Comparison of ENCODE assay signal across 8 mouse cellular contexts in genomic region chr9:21184733-21185132, GRCm38 (mm10). TPM values are rescaled to one million over a fixed set of nuclear protein-coding genes. Genes with fewer than 3 reads are reported as not detected.
A peak's percentile ranks its signal among the peaks of the same experiment; 100 is the strongest.
DNase-seq lines count a peak whose midpoint lies in the region; ATAC-seq lines count a peak whose summit lies in the region.

No protein-coding gene starts in this region.

- peak overlapping the region; percentile 73 for H3K4me2 ChIP-seq in heart, embryonic 15.5 days

- no peaks in the 10 kb centered on the region for H3K9me3 ChIP-seq in heart, embryonic 15.5 days (replicated peaks)
- no peaks in the 10 kb centered on the region for H3K9me3 ChIP-seq in limb, embryonic 10.5 days (replicated peaks)

- peak overlapping the region; percentile 58; the same call in 1 of the 2 replicates for H3K9ac ChIP-seq in heart, embryonic 15.5 days

- no peaks in the 10 kb centered on the region for H3K27me3 ChIP-seq in heart, embryonic 15.5 days
- H3K27me3 ChIP-seq in limb, embryonic 10.5 days (ENCODE audit: low read depth, poor library complexity, severe bottlenecking): peaks cover 53% of the 10 kb centered on the region

- H3K36me3 ChIP-seq in heart, embryonic 15.5 days: no peaks in the 10 kb centered on the region
- no peaks in the 10 kb centered on the region for H3K36me3 ChIP-seq in limb, embryonic 10.5 days

- WGBS in heart, embryonic 15.5 days: 29% methylated on average over 2 of the region's 2 CpGs
- WGBS in limb, embryonic 10.5 days: 44% methylated on average over 2 of the region's 2 CpGs

- H3K4me3 ChIP-seq in heart, embryonic 15.5 days: peak overlapping the region; percentile 56
- 0 out of 2 replicates have a peak overlapping the region, but pooled peaks have one; percentile 45 for H3K4me3 ChIP-seq in limb, embryonic 10.5 days

- peak overlapping the region; percentile 67 for H3K27ac ChIP-seq in heart, embryonic 15.5 days
- no peak overlapping the region for H3K27ac ChIP-seq in limb, embryonic 10.5 days

- no peak for ATAC-seq in heart, embryonic 15.5 days (replicated peaks; ENCODE audit: insufficient number of reproducible peaks, insufficient read depth, low FRiP score, low read depth)

- peaks cover 38% of the 10 kb centered on the region for H3K4me1 ChIP-seq in heart, embryonic 15.5 days (replicated peaks)
- peaks cover 38% of the 10 kb centered on the region for H3K4me1 ChIP-seq in limb, embryonic 10.5 days

- DNase-seq in adrenal gland, adult (ENCODE audit: inconsistent age in 2 of 2, low spot score in 1 of 2): peak; percentile 34 to 63
- no peak for DNase-seq in adrenal gland, postnatal 4 days (ENCODE audit: low spot score in 2 of 2)
- peak; percentile 84 to 93 for DNase-seq in cerebellum, postnatal 25 days
- no peak for DNase-seq in limb, embryonic 10.5 days (ENCODE audit: low spot score)
- no peak for DNase-seq in frontal cortex, adult 2 months (ENCODE audit: extremely low spot score in 1 of 2, low spot score in 1 of 2)
- no peak for DNase-seq in c-Kit-positive CD71-positive TER-119-positive erythroid progenitor cells, embryonic 14.5 days (ENCODE audit: low spot score)
- no peak for DNase-seq in layer of hippocampus, adult 18-20 months (ENCODE audit: low spot score in 2 of 2)

RNA-seq across cellular contexts. Expression of gene Pde4a, which starts 19.2 kb away (rescaled TPM):
- 10 to 100 TPM in 1 of 2 experiments, 1 to 10 TPM in 1; 9.7 to 10.6 TPM for total RNA-seq in adrenal gland, postnatal 4 days (2021)
- polyA plus RNA-seq in heart, embryonic 15.5 days (2015; fragmentation: Nextera tagmentation; extraction: Ambion mirVana): 13.0 and 13.5 TPM in 2 replicates
- polyA plus RNA-seq in limb, embryonic 10.5 days (2016; fragmentation: Nextera tagmentation; extraction: Ambion mirVana): 3.6 and 4.5 TPM in 2 replicates
- 95.2 and 96.2 TPM in 2 replicates for polyA plus RNA-seq in frontal cortex, adult 2 months (2012; rRNA removed)
- 10 to 100 TPM; 83.4 to 86.6 TPM for total RNA-seq in layer of hippocampus, adult 18-20 months (2021)

RNA-seq across cellular contexts. Expression of gene Cdc37, which starts 35.0 kb away (rescaled TPM):
- 100 to 1,000 TPM; 174 to 190 TPM for total RNA-seq in adrenal gland, postnatal 4 days (2021)
- 203 and 229 TPM in 2 replicates for polyA plus RNA-seq in heart, embryonic 15.5 days (2015; fragmentation: Nextera tagmentation; extraction: Ambion mirVana)
- 434 and 487 TPM in 2 replicates for polyA plus RNA-seq in limb, embryonic 10.5 days (2016; fragmentation: Nextera tagmentation; extraction: Ambion mirVana)
- polyA plus RNA-seq in frontal cortex, adult 2 months (2012; rRNA removed): 175 and 217 TPM in 2 replicates
- 100 to 1,000 TPM; 163 TPM for total RNA-seq in layer of hippocampus, adult 18-20 months (2021)

RNA-seq across cellular contexts. Expression of gene Tyk2, which starts 53.7 kb away (rescaled TPM):
- 10 to 100 TPM; 18.9 to 19.2 TPM for total RNA-seq in adrenal gland, postnatal 4 days (2021)
- polyA plus RNA-seq in heart, embryonic 15.5 days (2015; fragmentation: Nextera tagmentation; extraction: Ambion mirVana): 12.2 and 16.6 TPM in 2 replicates
- 11.5 and 15.3 TPM in 2 replicates for polyA plus RNA-seq in limb, embryonic 10.5 days (2016; fragmentation: Nextera tagmentation; extraction: Ambion mirVana)
- 16.5 and 19.1 TPM in 2 replicates for polyA plus RNA-seq in frontal cortex, adult 2 months (2012; rRNA removed)
- total RNA-seq in layer of hippocampus, adult 18-20 months (2021): 10 to 100 TPM; 13.5 to 15.3 TPM

RNA-seq across cellular contexts. Expression of gene Keap1, which starts 54.4 kb away (rescaled TPM):
- total RNA-seq in adrenal gland, postnatal 4 days (2021): 10 to 100 TPM; 46.6 to 50.8 TPM
- polyA plus RNA-seq in heart, embryonic 15.5 days (2015; fragmentation: Nextera tagmentation; extraction: Ambion mirVana): 43.4 and 56.9 TPM in 2 replicates
- 50.4 and 61.7 TPM in 2 replicates for polyA plus RNA-seq in limb, embryonic 10.5 days (2016; fragmentation: Nextera tagmentation; extraction: Ambion mirVana)
- 58.3 and 59.6 TPM in 2 replicates for polyA plus RNA-seq in frontal cortex, adult 2 months (2012; rRNA removed)
- 10 to 100 TPM; 58.3 to 61.5 TPM for total RNA-seq in layer of hippocampus, adult 18-20 months (2021)

Comparison
In these comparisons a context has a peak if more than half of its experiments do, and no peak if none do; other contexts are left out.
1. DNase-seq: peak in adrenal gland, adult (2 of 2) and cerebellum, postnatal 25 days (2 of 2); none in adrenal gland, postnatal 4 days (0 of 2), limb, embryonic 10.5 days (single experiment), frontal cortex, adult 2 months (0 of 2), c-Kit-positive CD71-positive TER-119-positive erythroid progenitor cells, embryonic 14.5 days (single experiment) and layer of hippocampus, adult 18-20 months (0 of 2).